Mouse (Mus musculus): Measurements from ENCODE around the gene Gm2012. TPM values are rescaled to one million over a fixed set of nuclear protein-coding genes. Genes with fewer than 3 reads are reported as not detected.
"Not testable (repeated sequence)": the region's sequence is repeated elsewhere in the genome, so short reads cannot be mapped to it uniquely, and the experiment has no call there.

Gm2012 gene
- polyA plus RNA-seq (2017; shearing (Covaris generic)): not detected

GRCm38 (mm10) chrX:26231255-26231654 lies at the start of gene Gm2012:
Gm2012 (minus strand) TSS chrX:26231355.
- not testable (repeated sequence) for ATAC-seq

- ATAC-seq: not testable (repeated sequence)
These were observed 72.0 kb downstream of the Gm2012 start for GRCm38 (mm10) chrX:26159146-26159545.

Other genes starting within 250 kb of the Gm2012 start
- gene Gm5168, start 180.3 kb downstream of the Gm2012 start, polyA plus RNA-seq (2017; shearing (Covaris generic)): not detected
- gene Gm2030, start 78.7 kb upstream of the Gm2012 start, polyA plus RNA-seq (2017; shearing (Covaris generic)): not detected